Mouse (Mus musculus) testis, postnatal 14 days (tissue): Measurements from ENCODE around the gene Sypl.
"Not testable (repeated sequence)": the region's sequence is repeated elsewhere in the genome, so short reads cannot be mapped to it uniquely, and the experiment has no call there.

ENCODE experiments used
- DNase-seq: peaks from one replicate; pipeline ENCODE4 v3.0.0; 2021; ENCODE audit warnings: low spot score

The Sypl gene

GRCm38 (mm10) chr12:32943951-32944350 is 9.7 kb upstream of the Sypl start:
- DNase-seq = no peak

- no peak for DNase-seq
Observed at GRCm38 (mm10) chr12:32944884-32945454, 8.7 kb upstream of the Sypl start.

GRCm38 (mm10) chr12:32946376-32946775 is 7.3 kb upstream of the Sypl start:
- no peak for DNase-seq

GRCm38 (mm10) chr12:32952416-32952815 is 1.3 kb upstream of the Sypl start:
- DNase-seq = peak; percentile 27

GRCm38 (mm10) chr12:32953066-32953465 is 625 bp upstream of the Sypl start:
- no peak for DNase-seq

GRCm38 (mm10) chr12:32954216-32955021 is 728 bp downstream of the Sypl start:
- DNase-seq = no peak

GRCm38 (mm10) chr12:32955037-32955436 is 1.3 kb downstream of the Sypl start:
- no peak for DNase-seq

- no peak for DNase-seq
Observed at GRCm38 (mm10) chr12:32957211-32957610, 3.5 kb downstream of the Sypl start.

GRCm38 (mm10) chr12:32962132-32962531 is 8.4 kb downstream of the Sypl start:
- no peak for DNase-seq

GRCm38 (mm10) chr12:32963858-32964257 is 10.2 kb downstream of the Sypl start:
- DNase-seq = no peak

- no peak for DNase-seq
Observed at GRCm38 (mm10) chr12:32972287-32972686, 18.6 kb downstream of the Sypl start.

GRCm38 (mm10) chr12:32974893-32975292 is 21.2 kb downstream of the Sypl start:
- DNase-seq = no peak

GRCm38 (mm10) chr12:32975501-32975900 is 21.8 kb downstream of the Sypl start:
- DNase-seq = no peak

GRCm38 (mm10) chr12:32982631-32983030 is 28.9 kb downstream of the Sypl start:
- DNase-seq = no peak

- DNase-seq = no peak
Observed at GRCm38 (mm10) chr12:32983081-32983480, 29.4 kb downstream of the Sypl start.

- DNase-seq = no peak
Observed at GRCm38 (mm10) chr12:32986284-32986683, 32.6 kb downstream of the Sypl start.

GRCm38 (mm10) chr12:32989731-32990130 is 36.0 kb downstream of the Sypl start:
- DNase-seq = no peak

GRCm38 (mm10) chr12:32994081-32994480 is 40.4 kb downstream of the Sypl start:
- no peak for DNase-seq

- DNase-seq = no peak
Observed at GRCm38 (mm10) chr12:32995081-32995834, 41.6 kb downstream of the Sypl start.

GRCm38 (mm10) chr12:32998766-32999165 is 45.1 kb downstream of the Sypl start:
- DNase-seq = no peak

- not testable (repeated sequence) for DNase-seq
Observed at GRCm38 (mm10) chr12:32999778-33000177, 46.1 kb downstream of the Sypl start.

- no peak for DNase-seq
Observed at GRCm38 (mm10) chr12:33000402-33000801, 46.7 kb downstream of the Sypl start.
